Mouse (Mus musculus) stomach, postnatal 0 days (tissue): Measurements from ENCODE around the gene Srebf2. TPM values are rescaled to one million over a fixed set of nuclear protein-coding genes. Genes with fewer than 3 reads are reported as not detected.

Experiments used
- ATAC-seq: fragments of 200-750 bp; cut with Nextera tagmentation; 2 replicates; pipeline ENCODE4 v1.8.0; 2017; ENCODE audit not compliant: low FRiP score, low TSS enrichment
- DNase-seq: peaks from one replicate; pipeline ENCODE4 v3.0.0-alpha.2; 2016; ENCODE audit warnings: low spot score
- H3K27ac ChIP-seq: fragments of 300-500 bp; sonication (generic); replicated peaks from 2 replicates; pipeline ENCODE4 v1.5.1; 2014; ENCODE audit warnings: mild to moderate bottlenecking, control low read depth
- H3K27me3 ChIP-seq: fragments of 300-500 bp; sonication (generic); 2 replicates; pipeline ENCODE4 v1.6.1; 2014; ENCODE audit warnings: low read length; ENCODE audit not compliant: control insufficient read depth, insufficient read depth
- H3K36me3 ChIP-seq: fragments of 300-500 bp; sonication (generic); 2 replicates; pipeline ENCODE4 v1.6.1; 2014; ENCODE audit warnings: low read length, mixed read lengths; ENCODE audit not compliant: control insufficient read depth, insufficient read depth
- H3K4me1 ChIP-seq: fragments of 300-500 bp; sonication (generic); replicated peaks from 2 replicates; pipeline ENCODE4 v1.6.1; 2014; ENCODE audit warnings: antibody characterized with exemption; ENCODE audit not compliant: control insufficient read depth, insufficient read depth
- H3K4me2 ChIP-seq: fragments of 300-500 bp; sonication (generic); replicated peaks from 2 replicates; pipeline ENCODE4 v1.6.1; 2014; ENCODE audit warnings: low read depth, mild to moderate bottlenecking, control low read depth, moderate library complexity
- H3K4me3 ChIP-seq: fragments of 300-500 bp; sonication (generic); 2 replicates; pipeline ENCODE4 v1.5.1; 2014; ENCODE audit warnings: low read depth, low read length, control low read depth
- H3K9ac ChIP-seq: fragments of 300-500 bp; sonication (generic); 2 replicates; pipeline ENCODE4 v1.6.1; 2014; ENCODE audit warnings: mild to moderate bottlenecking, low read length, control low read depth, mixed read lengths
- H3K9me3 ChIP-seq: fragments of 300-500 bp; sonication (generic); 2 replicates; pipeline ENCODE4 v1.6.1; 2016; ENCODE audit warnings: low read length; ENCODE audit not compliant: control insufficient read depth
- CTCF ChIP-seq: IDR thresholded peaks from 2 replicates; pipeline ENCODE4 v1.5.1; 2016; ENCODE audit warnings: antibody characterized with exemption, low read depth, mild to moderate bottlenecking, moderate library complexity
- EP300 ChIP-seq: optimal IDR thresholded peaks from 2 replicates; pipeline ENCODE3; 2016; ENCODE audit warnings: antibody characterized with exemption
- WGBS: fragments of 180-500 bp; shearing (Covaris S2); extraction: QIAGEN DNeasy Blood & Tissue Kit; methylation state at CpG from one replicate; pipeline ENCODE4 v1.1.7; 2014; 5-methylcytosine and 5-hydroxymethylcytosine counted together
- polyA plus RNA-seq: library from polyadenylated mRNA; unstranded; fragments of >200 nt; fragmentation: Nextera tagmentation; extraction: Ambion mirVana; gene quantifications from 2 replicates; pipeline ENCODE4 v1.2.1, GENCODE M21; 2015

Srebf2 gene
- polyA plus RNA-seq, 1 experiment from 2014 or later, result 127 TPM

DNA sequence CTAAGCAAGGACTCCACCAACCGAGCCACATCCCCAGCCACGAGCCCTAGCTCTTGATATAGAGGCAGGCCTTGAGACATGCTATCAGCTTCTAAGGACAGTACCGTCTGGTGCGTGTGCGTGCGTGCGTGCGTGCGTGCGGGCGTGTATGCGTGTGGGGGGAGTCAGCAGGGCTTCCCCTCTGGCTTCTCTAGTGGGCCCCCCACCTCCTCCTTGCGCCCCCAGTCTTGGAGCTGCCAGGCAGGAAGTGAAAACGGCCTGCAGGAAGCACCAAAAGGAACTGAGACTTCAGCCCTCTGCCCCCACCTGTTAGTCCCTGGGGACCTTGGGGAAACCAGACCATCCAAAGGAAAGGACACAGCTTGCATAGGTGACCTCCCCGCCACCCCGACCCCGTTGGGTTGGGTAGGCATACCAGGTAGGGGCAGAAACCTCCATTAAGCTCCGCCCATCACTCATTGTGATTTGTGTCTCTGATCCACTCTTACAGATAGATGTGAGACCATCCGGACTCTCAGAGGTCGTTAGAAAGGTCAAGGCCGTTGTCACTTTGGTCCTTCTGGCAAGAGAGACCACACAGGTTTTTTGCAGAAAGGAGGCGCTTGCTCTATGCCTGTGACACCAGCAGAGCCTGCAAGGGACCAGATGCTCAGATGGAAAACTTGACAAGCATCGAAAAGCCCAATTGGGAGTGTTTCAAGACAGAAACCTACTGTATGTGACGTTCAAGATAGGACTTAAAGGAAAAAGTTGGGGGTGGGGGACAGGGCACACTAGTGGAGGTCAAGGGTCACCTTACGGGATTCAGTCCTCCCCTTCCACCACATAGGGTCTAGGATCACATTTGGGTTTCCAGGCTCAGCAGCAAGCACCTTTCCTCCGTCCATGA is 72.0 kb downstream of the Srebf2 start:
- H3K9ac ChIP-seq, result no peak overlapping the region
- peaks cover 4% of the 10 kb centered on the region; the same call in 1 of the 2 replicates for H3K27me3 ChIP-seq
- H3K4me2 ChIP-seq, result no peak overlapping the region
- no peaks in the 10 kb centered on the region for H3K36me3 ChIP-seq
- H3K9me3 ChIP-seq, result no peaks in the 10 kb centered on the region
- H3K4me3 ChIP-seq, result no peak overlapping the region
- no peak for ATAC-seq
- H3K4me1 ChIP-seq, result no peaks in the 10 kb centered on the region
- H3K27ac ChIP-seq, result no peak overlapping the region
- 72% methylated on average over 26 of the region's 26 CpGs for WGBS
- DNase-seq, result no peak
- no peak for TF ChIP-seq EP300
- TF ChIP-seq CTCF, result no peak

- Histone ChIP-seq H3K4me1 (no peaks in the 10 kb centered on the region), H3K4me2 (no peak overlapping the region), H3K36me3 (no peaks in the 10 kb centered on the region), H3K9ac (no peak overlapping the region), H3K9me3 (no peaks in the 10 kb centered on the region), H3K27ac (no peak overlapping the region), H3K27me3 (0 out of 2 replicates have a peak, but pooled peaks cover 4% of the 10 kb centered on the region), H3K4me3 (no peak overlapping the region)
- WGBS, result 72% methylated on average over 11 of the region's 12 CpGs
- TF ChIP-seq EP300 (no peak), CTCF (no peak)
- DNase-seq (no peak), ATAC-seq (no peak)
Observed at GRCm38 (mm10) chr15:82220003-82220675, 73.2 kb downstream of the Srebf2 start.

DNA sequence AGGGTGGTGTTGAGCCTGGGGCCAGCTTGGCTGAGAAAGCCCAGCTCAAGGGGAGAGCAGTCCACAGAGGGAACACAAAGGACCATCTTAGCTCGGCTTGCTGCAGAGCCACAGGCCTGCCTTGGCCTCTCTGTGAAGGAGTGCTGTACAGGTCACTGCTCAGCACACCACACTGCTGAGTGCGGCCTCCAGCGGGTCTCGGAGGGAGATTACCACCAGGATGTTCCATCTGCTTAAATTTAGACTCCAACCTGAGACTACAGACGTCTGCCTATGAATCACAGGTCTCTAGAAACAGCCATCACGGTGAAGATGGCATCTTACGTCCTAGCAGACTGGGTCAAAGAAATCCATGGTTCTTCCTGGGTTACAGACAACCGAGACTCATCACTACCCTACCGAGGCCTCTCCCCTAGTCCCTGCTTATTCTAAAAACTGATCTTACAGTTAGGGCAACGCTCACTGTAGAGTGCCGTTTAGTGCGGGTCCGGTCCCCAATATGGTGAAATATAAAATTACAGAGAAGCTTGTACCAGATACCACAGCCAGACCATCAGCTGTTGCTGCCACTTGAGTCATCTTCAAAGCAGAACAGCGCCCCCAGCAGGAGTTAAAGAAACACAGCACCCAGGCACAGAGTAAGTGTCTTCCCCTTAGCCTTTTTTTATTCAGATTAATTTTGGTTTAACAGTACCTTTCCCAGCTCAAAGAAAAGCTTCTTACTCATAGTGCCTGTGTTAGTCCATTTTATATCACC is 74.3 kb downstream of the Srebf2 start:
- Histone ChIP-seq H3K4me2 (no peak overlapping the region), H3K4me3 (no peak overlapping the region), H3K27ac (no peak overlapping the region), H3K27me3 (no peaks in the 10 kb centered on the region), H3K9me3 (no peaks in the 10 kb centered on the region), H3K9ac (no peak overlapping the region), H3K36me3 (no peaks in the 10 kb centered on the region), H3K4me1 (no peaks in the 10 kb centered on the region)
- no peak for DNase-seq
- TF ChIP-seq CTCF (peak; percentile 34; the same call in 1 of the 2 replicates), EP300 (no peak)
- 69% methylated on average over 14 of the region's 14 CpGs for WGBS
- no peak for ATAC-seq

- no peak for DNase-seq
- no peaks in the 10 kb centered on the region for H3K9me3 ChIP-seq
- no peaks in the 10 kb centered on the region for H3K36me3 ChIP-seq
- no peak overlapping the region for H3K4me2 ChIP-seq
- no peak for ATAC-seq
- no peak for TF ChIP-seq CTCF
- no peak for TF ChIP-seq EP300
- H3K27me3 ChIP-seq, result no peaks in the 10 kb centered on the region
- H3K4me1 ChIP-seq, result no peaks in the 10 kb centered on the region
- 52% methylated on average over 7 of the region's 7 CpGs for WGBS
- no peak overlapping the region for H3K27ac ChIP-seq
- H3K4me3 ChIP-seq, result no peak overlapping the region
- no peak overlapping the region for H3K9ac ChIP-seq
Observed at GRCm38 (mm10) chr15:82223251-82223650, 76.3 kb downstream of the Srebf2 start.

DNA sequence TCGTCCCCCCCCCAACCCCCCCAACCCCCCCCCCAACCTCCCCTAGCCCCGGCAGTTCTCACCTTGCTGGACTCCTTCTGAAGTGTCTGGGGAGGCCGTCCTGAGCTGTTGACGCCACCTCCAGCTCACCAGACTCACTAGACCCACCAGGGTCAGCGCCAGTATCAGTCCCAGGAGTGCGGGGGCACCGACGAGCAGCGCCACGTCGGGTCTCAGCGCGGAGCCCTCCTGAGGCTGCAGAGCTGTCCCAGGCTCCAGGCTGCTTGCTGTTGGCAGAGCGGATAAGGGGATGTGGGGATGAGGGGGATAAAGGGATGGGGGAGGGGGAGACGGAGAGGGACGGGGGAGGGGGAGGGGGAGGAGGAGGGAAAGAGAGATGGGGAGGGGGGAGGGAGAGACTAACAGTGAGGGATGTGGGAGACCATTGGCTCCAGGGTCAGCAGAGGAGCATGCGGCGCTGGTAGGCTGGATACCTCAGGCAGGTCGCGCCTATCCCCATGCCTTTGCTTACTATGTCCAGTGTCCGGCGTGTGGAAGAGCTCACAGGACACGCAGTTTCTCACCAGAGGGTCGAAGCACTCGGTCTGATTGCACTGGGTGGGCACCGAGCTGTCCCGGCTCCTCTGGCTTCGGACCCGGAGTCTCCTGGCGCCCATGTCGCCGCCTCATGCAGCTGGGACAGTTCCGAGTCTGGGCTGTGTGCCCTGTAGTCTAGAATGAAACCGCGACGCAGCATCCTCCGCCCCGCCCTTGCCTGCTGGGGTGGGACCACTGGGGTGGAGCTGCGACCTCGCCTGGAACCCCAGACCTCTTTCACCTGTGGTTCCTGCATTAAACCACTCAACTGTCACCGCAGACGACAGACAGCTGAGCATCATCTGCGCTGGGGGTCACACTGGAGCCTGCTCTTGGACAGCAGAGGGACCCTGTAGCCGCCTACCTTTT is 76.9 kb downstream of the Srebf2 start, which contains the start of gene Tnfrsf13c:
Tnfrsf13c (minus strand) TSS at position 713 of the 945 bp plus-strand sequence.
- Histone ChIP-seq H3K27ac (no peak within 1 kb of the TSS), H3K9me3 (no peaks in the 10 kb centered on the region), H3K27me3 (no peaks in the 10 kb centered on the region), H3K4me2 (peak within 1 kb of the TSS; percentile 63), H3K36me3 (no peaks in the 10 kb centered on the region), H3K4me3 (peak within 1 kb of the TSS; percentile 33), H3K9ac (peak within 1 kb of the TSS; percentile 35; the same call in 1 of the 2 replicates), H3K4me1 (no peaks in the 10 kb centered on the region)
- ATAC-seq, result no peak
- DNase-seq, result peak; percentile 37
- 1% methylated on average over 41 of the region's 44 CpGs for WGBS
- TF ChIP-seq CTCF, result no peak
- TF ChIP-seq EP300, result no peak
